Mouse (Mus musculus) heart, embryonic 13.5 days (tissue): ENCODE measurements around the gene Shroom1. TPM values are rescaled to one million over a fixed set of nuclear protein-coding genes. Genes with fewer than 3 reads are reported as not detected.

Experiments used
- ATAC-seq: fragments of 200-750 bp; cut with Nextera tagmentation; 2 replicates; pipeline ENCODE4 v1.8.0; 2017; ENCODE audit warnings: moderate TSS enrichment; ENCODE audit not compliant: insufficient number of reproducible peaks, low FRiP score, low TSS enrichment; ENCODE audit errors: extremely low read depth
- H3K27ac ChIP-seq: fragments of 300-500 bp; sonication (generic); replicated peaks from 2 replicates; pipeline ENCODE4 v1.5.1; 2015; ENCODE audit warnings: moderate library complexity, mild to moderate bottlenecking, inconsistent platforms
- H3K27me3 ChIP-seq: fragments of 300-500 bp; sonication (generic); replicated peaks from 2 replicates; pipeline ENCODE4 v1.6.1; 2015; ENCODE audit warnings: mild to moderate bottlenecking, inconsistent platforms
- H3K36me3 ChIP-seq: fragments of 300-500 bp; sonication (generic); 2 replicates; pipeline ENCODE4 v1.6.1; 2015; ENCODE audit warnings: mild to moderate bottlenecking, inconsistent platforms
- H3K4me1 ChIP-seq: fragments of 300-500 bp; sonication (generic); 2 replicates; pipeline ENCODE4 v1.6.1; 2015; ENCODE audit warnings: inconsistent platforms
- H3K4me2 ChIP-seq: fragments of 300-500 bp; sonication (generic); 2 replicates; pipeline ENCODE4 v1.6.1; 2015; ENCODE audit warnings: inconsistent platforms, mild to moderate bottlenecking, moderate library complexity
- H3K4me3 ChIP-seq: fragments of 300-500 bp; sonication (generic); 2 replicates; pipeline ENCODE4 v1.5.1; 2015; ENCODE audit warnings: moderate library complexity, mild to moderate bottlenecking, inconsistent platforms
- H3K9ac ChIP-seq: fragments of 300-500 bp; sonication (generic); 2 replicates; pipeline ENCODE4 v1.6.1; 2015; ENCODE audit warnings: inconsistent platforms, mild to moderate bottlenecking, moderate library complexity
- H3K9me3 ChIP-seq: fragments of 300-500 bp; sonication (generic); 2 replicates; pipeline ENCODE4 v1.6.1; 2016; ENCODE audit warnings: inconsistent platforms
- WGBS: fragments of 180-500 bp; shearing (Covaris S2); methylation state at CpG from one replicate; pipeline ENCODE4 v1.1.7; 2015; ENCODE audit warnings: mixed read lengths; 5-methylcytosine and 5-hydroxymethylcytosine counted together
- polyA plus RNA-seq: library from polyadenylated mRNA; unstranded; fragments of >200 nt; fragmentation: Nextera tagmentation; extraction: Ambion mirVana; gene quantifications from 2 replicates; pipeline ENCODE4 v1.2.1, GENCODE M21; 2015

Shroom1 gene
- polyA plus RNA-seq, 1 experiment from 2014 or later: 3.0 TPM

GRCm38 (mm10) chr11:53502039-53502765, 45.2 kb downstream of the Shroom1 start:
- H3K4me1 ChIP-seq: peaks cover 10% of the 10 kb centered on the region
- H3K27me3 ChIP-seq: 0 out of 2 replicates have a peak, but pooled peaks cover 6% of the 10 kb centered on the region
- H3K36me3 ChIP-seq: no peaks in the 10 kb centered on the region
- no peak overlapping the region for H3K27ac ChIP-seq
- H3K4me3 ChIP-seq: no peak overlapping the region
- H3K4me2 ChIP-seq: no peak overlapping the region
- 72% methylated on average over 8 of the region's 8 CpGs for WGBS
- no peak for ATAC-seq
- no peak overlapping the region for H3K9ac ChIP-seq
- no peaks in the 10 kb centered on the region for H3K9me3 ChIP-seq

GRCm38 (mm10) chr11:53503738-53504137, 46.7 kb downstream of the Shroom1 start:
- Histone ChIP-seq H3K27ac (no peak overlapping the region), H3K36me3 (no peaks in the 10 kb centered on the region), H3K27me3 (0 out of 2 replicates have a peak, but pooled peaks cover 6% of the 10 kb centered on the region), H3K4me3 (no peak overlapping the region), H3K4me2 (no peak overlapping the region), H3K9ac (no peak overlapping the region), H3K9me3 (no peaks in the 10 kb centered on the region), H3K4me1 (peaks cover 10% of the 10 kb centered on the region)
- 63% methylated on average over 5 of the region's 5 CpGs for WGBS
- ATAC-seq: no peak

- ATAC-seq: no peak
- 0 out of 2 replicates have a peak, but pooled peaks cover 6% of the 10 kb centered on the region for H3K27me3 ChIP-seq
- H3K4me1 ChIP-seq: peaks cover 10% of the 10 kb centered on the region
- no peaks in the 10 kb centered on the region for H3K36me3 ChIP-seq
- H3K27ac ChIP-seq: no peak overlapping the region
- H3K4me2 ChIP-seq: no peak overlapping the region
- H3K4me3 ChIP-seq: no peak overlapping the region
- 84% methylated on average over 8 of the region's 8 CpGs for WGBS
- H3K9me3 ChIP-seq: no peaks in the 10 kb centered on the region
- no peak overlapping the region for H3K9ac ChIP-seq
Measured at GRCm38 (mm10) chr11:53504376-53504775, 47.4 kb downstream of the Shroom1 start.

GRCm38 (mm10) chr11:53505026-53505663, 48.1 kb downstream of the Shroom1 start:
- Histone ChIP-seq H3K4me2 (no peak overlapping the region), H3K4me3 (no peak overlapping the region), H3K36me3 (no peaks in the 10 kb centered on the region), H3K27ac (no peak overlapping the region), H3K9me3 (no peaks in the 10 kb centered on the region), H3K27me3 (0 out of 2 replicates have a peak, but pooled peaks cover 6% of the 10 kb centered on the region), H3K4me1 (peaks cover 12% of the 10 kb centered on the region), H3K9ac (no peak overlapping the region)
- ATAC-seq: no peak
- WGBS: 74% methylated on average over 5 of the region's 5 CpGs

- Histone ChIP-seq H3K27ac (no peak overlapping the region), H3K36me3 (no peaks in the 10 kb centered on the region), H3K9ac (no peak overlapping the region), H3K27me3 (no peaks in the 10 kb centered on the region), H3K4me1 (peaks cover 6% of the 10 kb centered on the region), H3K4me2 (no peak overlapping the region), H3K9me3 (no peaks in the 10 kb centered on the region), H3K4me3 (no peak overlapping the region)
- no peak for ATAC-seq
- 85% methylated on average over 9 of the region's 9 CpGs for WGBS
Measured at GRCm38 (mm10) chr11:53507098-53507805, 50.2 kb downstream of the Shroom1 start.

GRCm38 (mm10) chr11:53508152-53508551, 51.1 kb downstream of the Shroom1 start:
- no peaks in the 10 kb centered on the region for H3K27me3 ChIP-seq
- H3K4me3 ChIP-seq: no peak overlapping the region
- no peak overlapping the region for H3K27ac ChIP-seq
- H3K9me3 ChIP-seq: no peaks in the 10 kb centered on the region
- 68% methylated on average over 7 of the region's 7 CpGs for WGBS
- no peak overlapping the region for H3K9ac ChIP-seq
- H3K36me3 ChIP-seq: no peaks in the 10 kb centered on the region
- H3K4me2 ChIP-seq: no peak overlapping the region
- ATAC-seq: no peak
- peaks cover 6% of the 10 kb centered on the region for H3K4me1 ChIP-seq

- 51% methylated on average over 3 of the region's 3 CpGs for WGBS
- H3K9ac ChIP-seq: no peak overlapping the region
- no peak overlapping the region for H3K27ac ChIP-seq
- no peak for ATAC-seq
- H3K9me3 ChIP-seq: no peaks in the 10 kb centered on the region
- H3K4me1 ChIP-seq: peaks cover 6% of the 10 kb centered on the region
- H3K4me3 ChIP-seq: no peak overlapping the region
- H3K27me3 ChIP-seq: no peaks in the 10 kb centered on the region
- H3K36me3 ChIP-seq: no peaks in the 10 kb centered on the region
- H3K4me2 ChIP-seq: no peak overlapping the region
Measured at GRCm38 (mm10) chr11:53508591-53508990, 51.6 kb downstream of the Shroom1 start.

GRCm38 (mm10) chr11:53510351-53510750, 53.3 kb downstream of the Shroom1 start:
- Histone ChIP-seq H3K27ac (no peak overlapping the region), H3K9ac (no peak overlapping the region), H3K27me3 (no peaks in the 10 kb centered on the region), H3K9me3 (no peaks in the 10 kb centered on the region), H3K36me3 (no peaks in the 10 kb centered on the region), H3K4me1 (peaks cover 6% of the 10 kb centered on the region), H3K4me3 (no peak overlapping the region), H3K4me2 (no peak overlapping the region)
- WGBS: 33% methylated on average over 5 of the region's 5 CpGs
- no peak for ATAC-seq

GRCm38 (mm10) chr11:53516775-53517627, 60.0 kb downstream of the Shroom1 start:
- no peaks in the 10 kb centered on the region for H3K9me3 ChIP-seq
- H3K36me3 ChIP-seq: no peaks in the 10 kb centered on the region
- no peak overlapping the region for H3K9ac ChIP-seq
- no peak overlapping the region for H3K4me2 ChIP-seq
- no peak for ATAC-seq
- no peak overlapping the region for H3K4me3 ChIP-seq
- peaks cover 26% of the 10 kb centered on the region for H3K4me1 ChIP-seq
- H3K27ac ChIP-seq: no peak overlapping the region
- 0 out of 2 replicates have a peak, but pooled peaks cover 4% of the 10 kb centered on the region for H3K27me3 ChIP-seq
- 48% methylated on average over 8 of the region's 8 CpGs for WGBS
